Mouse (Mus musculus): Measurements from ENCODE around the gene Dnajc12.

DNA sequence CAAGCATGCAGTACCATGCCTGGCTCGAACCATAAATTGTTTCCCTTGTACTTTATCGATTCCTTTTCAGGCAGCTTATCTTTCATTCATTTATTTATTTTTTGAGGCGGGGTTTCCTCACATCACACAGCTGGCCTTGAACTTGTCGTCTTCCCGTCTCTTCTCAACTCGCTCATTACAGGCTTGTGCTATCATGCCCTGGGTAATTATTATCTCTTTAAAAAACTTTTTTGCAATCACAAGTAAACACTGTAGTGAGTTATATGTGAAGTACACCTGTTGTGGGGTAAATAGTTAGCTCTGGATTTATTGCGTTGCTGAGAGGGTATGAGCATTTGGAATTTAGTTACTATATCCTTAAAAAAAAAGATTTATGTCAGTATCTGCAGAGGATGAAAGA is 33.0 kb downstream of the Dnajc12 start:
- TF ChIP-seq CTCF (conservative IDR thresholded peaks at IDR 0.05; ENCODE audit: insufficient read depth, insufficient read length, low read depth, low read length) (no peak), POLR2A (IDR thresholded peaks at IDR 0.05; ENCODE audit: low read depth, low read length) (no peak)
